Mouse (Mus musculus) heart, adult 2 months (tissue): ENCODE results near the gene Gm17455.

Experiments used
- CTCF ChIP-seq: fragments of 200-600 bp; IDR thresholded peaks from 2 replicates; pipeline ENCODE4 v1.8.1; 2022; ENCODE audit warnings: antibody characterized with exemption, mild to moderate bottlenecking, moderate library complexity
- EP300 ChIP-seq: fragments of 200-500 bp; IDR thresholded peaks from 2 replicates; pipeline ENCODE4 v1.6.1; 2011; ENCODE audit warnings: low read depth, low read length, control low read depth; ENCODE audit not compliant: insufficient read depth
- POLR2A ChIP-seq: fragments of 200-500 bp; IDR thresholded peaks from 2 replicates; pipeline ENCODE4 v1.6.1; 2011; ENCODE audit warnings: mild to moderate bottlenecking, low read depth, low read length, control low read depth; ENCODE audit not compliant: insufficient read depth

DNA sequence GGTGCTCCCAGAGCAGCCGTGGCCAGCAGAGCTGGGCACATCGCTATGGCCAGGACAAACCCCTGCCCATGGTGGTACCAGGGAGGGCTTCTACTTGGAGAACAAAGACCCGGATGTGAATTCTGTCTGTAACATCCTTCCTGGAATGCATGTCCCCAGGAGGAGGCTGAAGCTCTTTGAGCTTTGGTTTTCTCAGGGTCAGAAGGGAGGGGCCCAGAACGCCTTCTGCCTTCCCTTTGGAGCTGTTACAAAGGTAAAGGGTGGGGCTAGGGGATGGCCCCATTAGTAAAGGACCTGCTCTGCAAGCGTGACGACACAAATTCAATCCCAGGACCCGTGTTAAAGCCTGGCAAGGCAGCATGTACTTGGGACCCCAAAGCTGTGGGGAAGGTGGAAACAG, 23.2 kb downstream of the Gm17455 start:
- no peak for TF ChIP-seq EP300
- no peak for TF ChIP-seq POLR2A
- no peak for TF ChIP-seq CTCF
